ENCODE assay signal across 8 mouse cellular contexts in the genomic region with DNA sequence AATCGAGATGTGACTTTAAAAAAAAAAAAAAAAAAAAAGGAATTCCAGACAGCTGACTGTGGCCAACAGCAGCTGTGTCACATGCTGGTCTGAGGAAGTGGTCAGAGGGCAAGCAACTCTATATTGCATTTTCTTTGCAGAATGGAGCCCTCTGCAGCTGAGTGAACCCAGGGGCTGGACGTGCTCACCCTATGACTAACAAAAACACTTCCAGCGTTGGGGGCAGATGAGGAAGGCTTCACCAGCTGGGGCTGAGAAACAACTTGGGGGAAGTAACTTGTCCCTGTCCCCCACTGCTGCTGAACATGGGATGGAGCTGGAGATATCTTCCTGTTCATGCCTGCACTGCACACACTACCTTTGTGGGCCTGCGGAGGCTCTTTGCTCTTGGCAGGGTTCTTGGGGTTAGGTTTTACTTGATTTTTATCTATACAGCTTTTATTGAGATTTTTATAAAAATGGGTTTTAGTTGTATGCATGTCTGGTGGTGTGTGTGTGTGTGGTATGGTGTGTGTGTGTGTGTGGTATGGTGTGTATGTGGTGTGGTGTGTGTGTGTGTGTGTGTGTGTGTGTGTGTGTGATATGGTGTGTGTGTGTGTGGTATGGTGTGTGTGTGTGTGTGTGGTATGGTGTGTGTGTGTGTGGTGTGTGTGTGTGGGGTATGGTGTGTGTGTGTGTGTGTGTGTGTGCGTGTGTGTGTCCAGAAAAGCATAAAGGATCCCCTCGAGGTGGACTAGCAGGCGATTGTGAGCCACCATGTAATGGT. TPM values are rescaled to one million over a fixed set of nuclear protein-coding genes. Genes with fewer than 3 reads are reported as not detected.
A peak's percentile ranks its signal among the peaks of the same experiment; 100 is the strongest.
DNase-seq lines count a peak whose midpoint lies in the region; ATAC-seq and TF ChIP-seq lines count a peak whose summit lies in the region.

No protein-coding gene starts in this region.

- no peaks in the 10 kb centered on the region for H3K9me3 ChIP-seq in forebrain, embryonic 16.5 days (ENCODE audit: control insufficient read depth, low read length)

- peak overlapping the region; percentile 22; the same call in 1 of the 2 replicates for H3K27ac ChIP-seq in olfactory bulb, adult 2 months (ENCODE audit: insufficient read depth, low read depth, low read length)
- H3K27ac ChIP-seq in forebrain, embryonic 16.5 days (ENCODE audit: low read length): no peak overlapping the region

- 71% methylated on average over 7 of the region's 7 CpGs for WGBS in olfactory bulb, adult 2 months
- WGBS in forebrain, embryonic 16.5 days: 85% methylated on average over 7 of the region's 7 CpGs

- H3K4me2 ChIP-seq in forebrain, embryonic 16.5 days (ENCODE audit: low read length): no peak overlapping the region

- no peak overlapping the region for H3K9ac ChIP-seq in forebrain, embryonic 16.5 days (replicated peaks; ENCODE audit: low read depth, low read length)

- peaks cover 11% of the 10 kb centered on the region for H3K4me1 ChIP-seq in olfactory bulb, adult 2 months (ENCODE audit: control insufficient read depth, insufficient read depth, low read length)
- H3K4me1 ChIP-seq in forebrain, embryonic 16.5 days (replicated peaks; ENCODE audit: control insufficient read depth, insufficient read depth, low read length): no peaks in the 10 kb centered on the region

- DNase-seq in layer of hippocampus, adult 9-11 months: peak; percentile 75
- no peak for DNase-seq in layer of hippocampus, postnatal 10 days (ENCODE audit: low spot score in 2 of 2)
- DNase-seq in kidney, postnatal 25 days: peak; percentile 45 to 71
- DNase-seq in gastrocnemius, postnatal 14 days: no peak
- DNase-seq in cerebellum, adult 18-20 months: no peak

- no peak overlapping the region for H3K4me3 ChIP-seq in olfactory bulb, adult 2 months (ENCODE audit: insufficient read depth, low read depth, low read length)
- no peak overlapping the region for H3K4me3 ChIP-seq in forebrain, embryonic 16.5 days (replicated peaks; ENCODE audit: low read length)

- no peak for TF ChIP-seq CTCF in olfactory bulb, adult 2 months (IDR thresholded peaks at IDR 0.05; ENCODE audit: insufficient read depth, low read depth, low read length)

- no peak for TF ChIP-seq POLR2A in olfactory bulb, adult 2 months (IDR thresholded peaks at IDR 0.05; ENCODE audit: insufficient read depth, low read depth, low read length)

- H3K27me3 ChIP-seq in forebrain, embryonic 16.5 days (replicated peaks; ENCODE audit: control insufficient read depth, insufficient read depth, low read length): no peaks in the 10 kb centered on the region

- intact Hi-C loops in gastrocnemius, postnatal 14 days (cut with DNase I; ENCODE audit: low total_unique reads): no loop called here

- ATAC-seq in common myeloid progenitor, adult 5-6 weeks (replicated peaks; ENCODE audit: low read depth, poor library complexity, severe bottlenecking): peak; percentile 88
- no peak for ATAC-seq in forebrain, embryonic 16.5 days

- H3K36me3 ChIP-seq in forebrain, embryonic 16.5 days (ENCODE audit: control insufficient read depth, insufficient read depth): no peaks in the 10 kb centered on the region

RNA-seq across cellular contexts. Expression of gene Itm2b, which starts 57.0 kb away (rescaled TPM):
- total RNA-seq in layer of hippocampus, postnatal 10 days (2021): 100 to 1,000 TPM; 792 to 848 TPM
- 694 and 751 TPM in 2 replicates for total RNA-seq in common myeloid progenitor, adult 5-6 weeks (2017)
- 469 and 510 TPM in 2 replicates for polyA plus RNA-seq in olfactory bulb, adult 2 months (2012; ENCODE audit: insufficient read depth, insufficient read length, low replicate concordance, missing spikeins)
- 100 to 1,000 TPM; 330 to 339 TPM for total RNA-seq in gastrocnemius, postnatal 14 days (2021)
- polyA plus RNA-seq in forebrain, embryonic 16.5 days (2015; fragmentation: Nextera tagmentation; extraction: Ambion mirVana): 630 and 738 TPM in 2 replicates

Comparison
In these comparisons a context has a peak if more than half of its experiments do, and no peak if none do; other contexts are left out.
1. DNase-seq: peak in layer of hippocampus, adult 9-11 months (single experiment) and kidney, postnatal 25 days (2 of 2); none in layer of hippocampus, postnatal 10 days (0 of 2), gastrocnemius, postnatal 14 days (single experiment) and cerebellum, adult 18-20 months (0 of 2).